Mouse (Mus musculus): ENCODE data around the gene Scd4.
A peak's percentile ranks its signal among the peaks of the same experiment; 100 is the strongest.

GRCm38 (mm10) chr19:44388475-44389428 is 55.9 kb downstream of the Scd4 start:
- TF ChIP-seq POLR2A (IDR thresholded peaks at IDR 0.05; ENCODE audit: low read depth, low read length) (peak; percentile 92), CTCF (IDR thresholded peaks at IDR 0.05; ENCODE audit: extremely low read depth, insufficient read depth, insufficient read length, insufficient replicate concordance) (no peak)
